Mouse (Mus musculus) B cell, adult 67 days (primary cell): ENCODE measurements around the gene Krt83. TPM values are rescaled to one million over a fixed set of nuclear protein-coding genes. Genes with fewer than 3 reads are reported as not detected.

ENCODE experiments used
- total RNA-seq, 2 experiments: library from RNA; stranded (reverse); gene quantifications; 4 replicates each; pipeline ENCODE4 v1.2.4; 2023

The Krt83 gene
- not detected for total RNA-seq

GRCm38 (mm10) chr15:101491431-101491830 is at the start of gene Krt83:
Krt83 (minus strand) TSS chr15:101491512.

GRCm38 (mm10) chr15:101532720-101533119 is 41.4 kb upstream of the Krt83 start, which contains the start of gene Krt84:
Krt84 (minus strand) TSS chr15:101532820.

GRCm38 (mm10) chr15:101517161-101517560 is 25.8 kb upstream of the Krt83 start, which contains the start of gene Gm49425:
Gm49425 (minus strand) TSS chr15:101517261.

GRCm38 (mm10) chr15:101472952-101473528 is 18.3 kb downstream of the Krt83 start, which contains the start of gene Krt86:
Krt86 (plus strand) TSS chr15:101473478.

GRCm38 (mm10) chr15:101463651-101464050 is 27.7 kb downstream of the Krt83 start, which contains the start of gene Krt81:
Krt81 (minus strand) TSS chr15:101463751.

GRCm38 (mm10) chr15:101447444-101447843 is 43.9 kb downstream of the Krt83 start, which contains the start of gene Krt88:
Krt88 (plus strand) TSS chr15:101447744.

GRCm38 (mm10) chr15:101438555-101438954 is 52.8 kb downstream of the Krt83 start, which contains the start of gene Krt87:
Krt87 (minus strand) TSS chr15:101438804.

Other genes starting within 250 kb of the Krt83 start
- gene Nr4a1, start 237.2 kb downstream of the Krt83 start, total RNA-seq: 100 to 1,000 TPM; 248 to 368 TPM
- gene Atg101, start 207.2 kb downstream of the Krt83 start, total RNA-seq: 10 to 100 TPM; 75.5 to 76.0 TPM
- 1 to 10 TPM in 1 of 2 experiments, not detected in 1; 1.0 TPM for gene 6030408B16Rik, start 198.3 kb downstream of the Krt83 start, total RNA-seq
- not detected for gene Krt80, start 121.3 kb downstream of the Krt83 start, total RNA-seq
- not detected for gene Krt7, start 80.5 kb downstream of the Krt83 start, total RNA-seq
- not detected for gene Krt87, start 52.7 kb downstream of the Krt83 start, total RNA-seq
- not detected for gene Krt88, start 43.8 kb downstream of the Krt83 start, total RNA-seq
- not detected for gene Krt81, start 27.8 kb downstream of the Krt83 start, total RNA-seq
- not detected for gene Krt86, start 18.0 kb downstream of the Krt83 start, total RNA-seq
- not detected for gene Gm49425, start 25.7 kb upstream of the Krt83 start, total RNA-seq
- not detected for gene Krt84, start 41.3 kb upstream of the Krt83 start, total RNA-seq
- gene Krt82, start 59.2 kb upstream of the Krt83 start, total RNA-seq: not detected
- not detected for gene Krt90, start 71.4 kb upstream of the Krt83 start, total RNA-seq
- gene Krt75, start 82.4 kb upstream of the Krt83 start, total RNA-seq: not detected
- gene Gm5414, start 136.7 kb upstream of the Krt83 start, total RNA-seq: not detected
- not detected for gene Gm5478, start 155.9 kb upstream of the Krt83 start, total RNA-seq
- gene Krt6b, start 188.8 kb upstream of the Krt83 start, total RNA-seq: not detected
- gene Krt6a, start 202.8 kb upstream of the Krt83 start, total RNA-seq: not detected
- not detected for gene Krt5, start 221.4 kb upstream of the Krt83 start, total RNA-seq